Mouse (Mus musculus) cerebral cortex, adult 2 months (tissue): ENCODE results near the gene Ap1m2.

Experiments used
- WGBS: fragments of 180-500 bp; shearing (Covaris S2); methylation state at CpG from one replicate; pipeline ENCODE4 v1.1.7; 2018; 5-methylcytosine and 5-hydroxymethylcytosine counted together

Ap1m2 gene

DNA sequence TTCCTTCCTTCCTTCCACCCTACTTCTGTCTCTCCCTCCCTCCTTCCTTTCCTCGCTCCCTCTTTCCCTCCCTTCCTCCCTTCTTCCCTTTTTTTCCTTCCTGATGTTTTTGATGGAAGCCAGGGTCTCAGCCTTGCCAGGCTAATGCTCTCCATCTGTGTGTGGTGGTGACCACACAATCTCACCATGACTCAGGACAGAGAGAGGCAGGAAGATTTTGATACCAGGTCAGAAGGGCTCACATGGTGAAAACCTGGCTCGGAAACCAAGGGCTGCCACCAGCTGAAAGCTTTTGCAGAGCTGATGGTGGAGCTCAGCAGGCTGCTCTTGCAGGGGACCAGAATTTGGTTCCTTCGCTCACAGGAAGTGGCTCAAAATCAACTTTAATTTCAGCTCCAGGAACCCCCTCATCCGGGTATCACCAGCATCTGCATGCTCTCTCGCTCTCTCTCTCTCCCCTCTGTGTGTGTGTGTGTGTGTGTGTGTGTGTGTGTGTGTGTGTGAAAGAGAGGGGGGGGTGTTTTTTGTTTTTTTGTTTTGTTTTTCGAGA lies 51.6 kb downstream of the Ap1m2 start:
- 80% methylated on average over 6 of the region's 6 CpGs for WGBS

DNA sequence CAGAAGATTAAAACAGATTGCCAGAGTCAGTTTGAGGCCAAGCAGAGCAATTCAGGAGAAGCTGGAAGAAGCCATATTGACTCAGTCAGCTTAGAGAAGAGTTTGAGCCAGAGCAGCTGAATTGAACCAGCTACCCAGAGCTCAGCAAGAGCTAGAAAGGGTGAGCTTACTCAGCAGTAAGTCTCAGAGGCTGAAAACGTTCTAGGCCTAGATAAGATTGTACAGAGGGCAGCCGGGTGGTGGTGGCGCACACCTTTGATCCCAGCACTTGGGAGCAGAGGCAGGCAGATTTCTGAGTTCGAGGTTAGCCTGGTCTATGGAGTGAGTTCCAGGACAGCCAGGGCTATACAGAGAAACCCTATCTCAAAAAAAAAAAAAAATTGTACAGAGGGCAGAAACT lies 55.8 kb downstream of the Ap1m2 start:
- 88% methylated on average over 4 of the region's 4 CpGs for WGBS

DNA sequence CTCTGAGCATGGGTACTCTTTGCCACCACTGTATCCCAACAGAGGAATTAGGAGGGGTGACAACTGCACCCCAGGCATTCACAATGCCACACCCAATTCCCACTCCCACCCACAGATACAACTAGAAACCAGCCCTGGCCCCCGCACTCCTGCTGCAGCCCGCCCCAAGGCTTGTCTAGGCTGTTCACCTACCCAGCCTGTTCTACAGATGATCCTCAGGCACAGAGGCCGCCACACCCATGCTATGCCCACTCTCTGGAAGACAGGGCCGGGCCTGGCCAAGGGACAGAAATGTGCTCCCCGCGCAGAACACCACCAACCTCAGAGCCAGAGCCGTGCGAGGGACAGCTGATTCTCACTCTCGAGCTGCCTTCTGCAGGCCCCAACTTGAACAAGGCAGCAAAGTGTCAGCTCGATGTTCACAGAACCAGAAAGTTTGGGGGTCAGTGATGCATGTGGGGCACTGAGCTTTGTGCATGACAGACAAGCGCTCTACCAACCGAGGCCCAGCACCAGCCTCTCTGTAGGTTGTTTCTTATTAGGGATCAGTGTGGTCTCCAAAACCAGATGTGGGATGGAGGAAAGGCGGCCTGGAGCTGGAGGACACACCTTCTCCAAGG lies 60.9 kb downstream of the Ap1m2 start:
- 79% methylated on average over 13 of the region's 13 CpGs for WGBS

DNA sequence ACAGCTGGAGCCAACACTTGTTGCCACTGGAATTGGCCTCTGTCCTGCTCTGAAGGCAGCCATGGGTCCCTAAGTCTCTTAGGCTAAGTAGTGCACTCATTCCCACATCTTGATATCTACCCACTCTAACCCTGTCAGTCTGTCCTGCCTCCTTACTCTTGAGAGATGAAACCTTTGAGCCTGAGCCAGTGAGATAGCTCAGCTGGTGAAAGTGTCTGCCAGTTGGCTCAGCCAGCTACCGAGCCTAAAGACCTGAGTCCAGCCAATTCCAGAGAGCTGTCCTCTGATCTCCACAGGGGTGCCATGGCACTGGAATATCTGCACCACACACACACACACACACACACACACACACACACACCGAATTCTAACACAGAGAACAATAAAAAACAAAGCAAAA lies 61.6 kb downstream of the Ap1m2 start:
- 62% methylated on average over 2 of the region's 2 CpGs for WGBS

DNA sequence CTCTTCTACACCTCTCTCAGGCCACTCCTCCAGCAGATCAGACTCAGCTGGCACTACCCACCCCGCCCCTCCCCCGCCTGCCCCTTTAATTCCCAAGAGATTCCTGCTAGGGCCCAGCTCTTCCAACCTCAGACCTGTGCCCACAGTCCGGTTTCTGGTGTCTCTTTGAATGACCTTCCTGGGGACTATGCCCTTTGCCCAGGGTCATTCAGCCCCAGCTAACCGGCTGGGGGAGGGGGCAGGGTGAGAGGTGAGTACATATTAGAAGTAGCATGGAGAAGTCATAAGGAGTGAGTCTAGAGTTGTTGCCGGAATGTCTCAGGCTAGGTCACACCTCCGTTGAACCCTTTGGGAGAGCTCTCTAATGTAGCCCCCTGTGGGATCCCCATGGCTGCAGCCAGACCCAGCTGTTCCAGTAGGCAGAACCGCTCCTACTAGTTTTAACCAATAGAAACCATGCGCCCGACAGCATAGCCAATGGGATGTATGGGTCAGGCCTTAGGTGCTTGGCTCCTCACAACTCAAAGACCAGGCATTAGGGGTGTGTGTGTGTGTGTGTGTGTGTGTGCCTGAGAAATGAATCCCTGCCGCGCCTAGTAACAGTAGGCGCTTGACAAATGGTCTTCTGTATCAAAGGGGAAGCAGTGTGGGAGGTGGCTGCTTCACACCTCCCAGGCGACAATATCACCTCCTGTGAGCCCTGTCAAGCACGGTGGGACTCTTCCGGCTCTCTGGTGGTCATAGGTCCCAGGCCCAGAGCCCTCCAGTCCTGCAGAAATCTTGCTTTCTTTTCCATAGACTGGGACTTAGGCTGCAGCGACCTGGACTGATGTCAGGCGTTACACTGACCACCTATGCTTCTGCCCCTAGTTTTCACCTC lies 62.3 kb downstream of the Ap1m2 start:
- 50% methylated on average over 17 of the region's 17 CpGs for WGBS

DNA sequence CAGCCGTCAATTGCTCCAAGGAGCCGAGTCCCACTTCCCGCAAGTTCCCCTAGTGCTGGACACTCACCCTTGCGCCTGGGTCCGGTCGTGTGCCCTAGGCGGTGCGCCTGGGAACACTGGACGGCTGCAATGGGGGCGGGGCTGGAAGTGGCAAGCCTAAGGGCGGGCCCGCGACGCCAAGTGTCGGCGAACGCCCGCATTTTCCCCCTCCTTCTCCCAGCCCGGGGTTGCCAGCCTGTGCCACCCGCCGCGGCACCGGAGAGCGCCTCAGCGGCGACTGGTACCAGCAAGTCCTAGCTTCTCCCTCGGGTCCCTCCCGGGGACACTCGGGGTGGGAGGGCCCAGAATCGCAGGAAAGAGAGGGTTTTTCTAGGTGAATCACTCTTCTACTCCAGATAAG lies 63.8 kb downstream of the Ap1m2 start, which contains the start of gene S1pr5:
Gene S1pr5, minus strand, starts transcription at position 118 of the 400 bp plus-strand sequence.
- 5% methylated on average over 30 of the region's 30 CpGs for WGBS

DNA sequence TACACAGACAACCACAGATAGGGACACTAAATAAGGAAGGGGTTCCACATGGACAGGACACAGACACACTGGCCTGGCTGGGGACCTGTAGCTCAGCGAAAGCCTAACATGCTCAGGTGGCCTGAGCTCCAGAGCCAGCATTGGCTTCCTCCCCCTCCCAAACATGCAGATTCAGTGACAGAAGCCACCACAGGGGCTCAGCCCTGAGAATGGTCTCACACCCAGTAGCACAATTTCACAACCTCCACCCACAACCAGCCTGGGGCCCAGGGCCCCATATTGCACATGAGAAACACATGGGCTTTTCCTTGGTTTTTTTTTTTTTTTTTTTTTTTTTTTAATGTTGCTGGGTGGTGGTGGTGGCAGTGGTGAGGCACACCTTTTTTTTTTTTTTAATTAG lies 65.8 kb downstream of the Ap1m2 start:
- WGBS = 89% methylated on average over 1 of the region's 1 CpGs

DNA sequence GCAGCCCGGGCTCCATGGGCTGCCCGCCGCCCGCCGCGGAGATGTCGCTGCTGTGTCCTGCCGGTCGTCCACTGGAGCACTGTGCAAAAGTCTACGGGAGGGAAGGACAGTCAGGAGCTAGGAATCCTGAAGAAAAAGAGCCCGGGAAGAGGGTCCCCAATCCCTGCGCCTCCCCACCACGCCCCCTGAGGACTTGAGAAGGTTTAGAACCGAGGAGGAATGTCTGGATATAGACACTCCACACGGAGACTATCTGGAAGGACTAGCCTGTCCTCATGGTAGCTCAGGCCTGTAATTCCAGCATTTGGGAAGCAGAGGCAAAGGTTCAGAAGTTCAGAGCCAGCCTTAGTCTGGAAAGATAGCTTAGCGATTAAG lies 67.0 kb downstream of the Ap1m2 start:
- 5% methylated on average over 16 of the region's 16 CpGs for WGBS

DNA sequence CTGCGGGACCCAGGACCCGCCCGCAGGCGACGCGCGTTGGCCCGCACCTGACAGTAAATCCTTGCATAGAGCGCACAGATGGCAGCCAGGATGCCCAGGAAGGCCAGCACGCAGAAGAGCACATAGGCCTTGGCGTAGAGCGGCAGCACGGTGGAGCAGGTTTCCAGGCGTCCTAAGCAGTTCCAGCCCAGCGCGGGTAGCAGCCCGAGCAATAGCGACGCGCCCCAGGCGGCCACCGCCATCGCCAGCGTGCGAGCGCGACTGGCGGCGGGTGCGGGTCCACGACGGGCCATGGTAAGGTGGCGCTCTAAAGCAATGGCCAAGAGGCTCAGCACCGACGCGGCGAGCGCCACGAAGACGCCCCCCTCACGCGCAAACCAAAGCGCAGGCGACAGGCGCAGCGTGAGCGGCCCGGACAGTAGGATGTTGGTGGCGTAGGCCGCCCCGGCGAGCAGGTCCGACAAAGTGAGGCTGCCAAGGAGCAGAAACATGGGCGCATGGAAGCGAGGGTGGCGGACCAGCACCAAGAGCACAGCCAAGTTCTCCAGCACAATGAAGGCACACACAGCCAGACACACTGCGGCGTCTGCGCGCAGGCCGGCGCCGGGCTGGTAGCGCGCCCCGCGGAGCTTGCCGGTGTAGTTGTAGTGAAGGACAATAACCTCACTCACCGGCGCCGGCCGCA lies 67.6 kb downstream of the Ap1m2 start:
- WGBS = under 1% methylated on average over 71 of the region's 72 CpGs
